Mouse (Mus musculus): ENCODE data around the gene Gm12355. TPM values are rescaled to one million over a fixed set of nuclear protein-coding genes. Genes with fewer than 3 reads are reported as not detected.

Gene Gm12355
- total RNA-seq, 2 experiments from 2014 or later: 3.1 to 6.4 TPM

DNA sequence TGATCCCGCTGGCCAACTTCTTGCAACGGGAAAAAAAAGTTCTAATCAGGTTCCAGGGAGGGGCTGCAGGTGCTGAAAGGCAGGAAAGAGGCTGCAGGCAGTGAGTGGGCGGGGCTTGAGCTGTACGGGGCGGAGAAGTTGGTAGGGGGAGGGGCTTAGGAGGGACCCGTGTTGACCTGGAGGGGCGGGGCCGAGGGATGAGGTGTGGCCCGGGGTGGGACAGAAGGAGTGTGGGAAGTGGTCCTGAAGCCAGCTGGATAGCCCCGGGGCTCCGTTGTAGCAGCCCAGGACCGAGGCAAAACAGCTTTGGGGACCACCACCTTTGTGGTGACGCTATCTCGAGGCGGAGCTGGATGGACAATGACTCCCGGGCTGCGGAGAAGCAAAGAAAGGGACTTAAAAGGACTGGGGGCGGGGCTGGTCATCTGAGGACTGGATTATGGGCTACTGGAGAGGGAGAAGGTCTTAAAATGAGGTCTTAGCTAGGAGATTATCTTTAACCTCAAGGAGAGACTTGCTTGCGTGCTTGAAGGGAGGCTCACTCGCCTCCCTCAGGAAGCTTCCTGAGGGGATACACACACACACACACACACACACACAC, 23.3 kb downstream of the Gm12355 start:
- peak; percentile 3 for DNase-seq

DNA sequence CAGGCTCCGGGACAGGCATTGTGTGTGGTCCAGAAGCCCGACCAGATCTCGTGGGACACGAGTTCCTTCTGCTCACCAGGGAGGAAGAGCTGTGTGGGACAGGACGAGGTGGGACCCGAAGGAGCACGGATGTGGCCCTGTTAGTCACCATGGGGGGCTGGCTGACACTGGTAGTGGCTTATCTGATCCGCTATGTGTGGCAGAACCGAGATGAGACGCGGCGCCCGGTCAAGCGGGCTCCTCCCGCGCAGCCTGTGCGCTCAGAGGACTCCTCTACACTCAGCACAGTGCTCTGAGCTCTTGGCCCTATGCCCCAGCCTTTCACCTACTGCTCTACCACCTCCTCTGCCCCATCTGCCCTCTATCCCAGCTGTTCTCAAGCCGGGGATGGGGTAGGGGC, 26.2 kb downstream of the Gm12355 start:
- peak; percentile 3 for DNase-seq

DNA sequence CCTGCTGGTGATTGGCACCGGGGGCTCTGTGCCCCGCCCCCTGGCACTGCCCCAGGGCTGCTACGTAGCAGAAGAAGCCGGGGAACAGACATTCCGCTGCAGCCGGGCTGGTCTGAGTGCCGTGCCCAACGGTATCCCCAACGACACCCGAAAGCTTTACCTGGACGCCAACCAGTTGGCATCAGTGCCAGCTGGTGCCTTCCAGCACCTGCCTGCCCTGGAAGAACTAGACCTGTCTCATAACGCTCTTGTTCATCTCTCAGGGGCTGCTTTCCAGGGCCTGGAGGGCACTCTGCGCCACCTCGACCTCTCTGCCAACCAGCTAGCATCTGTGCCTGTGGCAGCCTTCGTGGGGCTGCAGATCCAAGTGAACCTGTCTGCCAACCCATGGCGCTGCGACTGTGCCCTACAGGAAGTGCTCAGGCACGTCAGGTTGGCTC, 26.6 kb downstream of the Gm12355 start:
- DNase-seq: peak; percentile 4

DNA sequence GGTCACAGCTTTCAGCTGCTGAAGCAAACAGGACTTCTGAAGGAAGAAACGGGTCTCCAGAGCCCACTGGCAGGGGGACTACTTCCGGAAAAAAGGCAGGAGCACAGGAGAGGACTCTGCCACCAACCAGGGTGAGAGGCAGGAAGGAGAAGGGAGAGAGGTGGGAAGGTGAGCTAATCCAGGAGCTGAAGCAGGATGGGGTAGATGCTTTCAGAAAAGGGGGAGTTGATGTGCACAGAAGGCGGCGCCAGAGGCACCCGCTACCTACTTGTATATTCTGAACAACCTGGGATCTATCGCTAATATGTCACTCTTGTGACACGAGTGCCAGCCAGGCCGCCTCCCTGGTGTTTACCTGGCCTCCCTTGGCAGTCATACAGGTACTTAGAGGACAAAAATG, 27.5 kb downstream of the Gm12355 start, which contains the start of gene Lrrc3c:
Lrrc3c (plus strand) TSS at position 301 of the 400 bp plus-strand sequence.
- DNase-seq: no peak

DNA sequence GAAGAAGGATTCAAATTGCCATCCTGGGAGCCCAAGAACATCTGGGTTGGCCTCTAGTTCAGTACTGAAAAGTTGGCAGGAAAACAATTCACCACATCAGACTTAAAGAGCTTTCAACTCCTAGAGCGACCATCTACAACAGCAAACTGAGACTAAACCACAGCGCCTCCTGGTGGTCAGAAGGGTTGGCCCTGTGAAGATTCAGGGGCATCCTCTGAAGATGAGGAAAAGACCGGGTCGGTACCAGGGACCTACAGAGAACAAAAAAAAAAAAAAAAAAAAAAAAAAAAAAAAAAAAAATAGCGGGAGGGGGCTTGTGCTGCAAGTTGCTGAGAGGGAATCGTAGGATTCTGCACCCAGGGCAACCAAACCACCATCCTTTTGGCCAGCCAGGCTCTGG, 28.1 kb downstream of the Gm12355 start:
- peak; percentile 14 for DNase-seq

DNA sequence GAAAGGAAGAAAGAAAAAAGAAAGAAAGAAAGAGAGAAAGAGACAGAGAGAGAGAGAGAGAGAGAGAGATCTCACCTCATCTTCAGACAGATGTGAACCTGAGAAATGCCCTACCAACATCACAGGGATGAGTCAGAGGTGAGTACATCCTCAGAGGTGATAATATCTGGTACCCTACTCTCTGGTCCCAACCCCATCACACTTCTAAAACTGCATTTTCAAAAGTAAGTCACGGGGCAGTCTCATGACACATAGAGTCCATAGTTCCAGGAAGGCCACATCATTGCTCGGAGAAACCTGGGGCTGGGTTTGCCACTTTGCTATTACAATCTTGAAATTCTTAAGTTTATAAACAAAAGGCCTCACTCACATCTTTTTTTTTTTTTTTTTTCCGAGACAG, 29.5 kb downstream of the Gm12355 start:
- DNase-seq: no peak

DNA sequence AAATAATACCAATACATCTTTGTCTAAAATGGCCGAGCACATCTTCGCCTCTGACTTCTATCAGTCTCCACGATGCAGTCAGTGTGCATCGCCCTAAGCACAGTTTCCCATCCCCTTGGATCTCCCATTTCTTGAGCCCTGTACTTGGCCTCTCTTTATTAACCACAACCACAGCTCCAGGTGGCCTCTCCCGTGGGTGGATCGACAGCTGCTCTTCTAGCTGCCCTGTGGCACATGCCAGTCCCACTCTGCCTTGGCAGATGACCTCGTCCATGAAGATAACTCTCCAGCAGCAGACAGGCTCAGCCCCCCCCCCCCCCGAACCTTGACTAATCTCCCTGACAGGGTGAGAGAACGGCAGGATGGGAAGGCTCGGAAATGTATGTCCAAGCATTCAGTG, 30.0 kb downstream of the Gm12355 start:
- DNase-seq: no peak

DNA sequence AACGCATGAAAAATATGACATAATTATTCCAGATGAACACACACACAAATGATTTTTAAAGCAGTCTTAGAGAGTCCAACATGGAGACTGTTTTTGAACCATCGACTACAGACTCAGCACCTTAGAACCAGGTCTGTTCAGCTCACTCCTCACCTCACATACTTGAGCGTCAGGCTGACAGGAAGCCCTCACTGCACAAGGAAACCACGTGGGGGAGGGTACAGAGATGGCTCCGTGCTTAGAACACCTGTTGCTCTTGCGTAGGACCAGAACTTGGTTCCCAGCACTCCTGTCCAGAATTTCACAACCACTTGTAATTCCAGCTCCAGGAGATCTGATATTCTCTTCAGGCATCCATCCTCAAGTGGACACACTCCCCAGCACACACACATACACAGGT, 30.4 kb downstream of the Gm12355 start:
- DNase-seq: no peak

DNA sequence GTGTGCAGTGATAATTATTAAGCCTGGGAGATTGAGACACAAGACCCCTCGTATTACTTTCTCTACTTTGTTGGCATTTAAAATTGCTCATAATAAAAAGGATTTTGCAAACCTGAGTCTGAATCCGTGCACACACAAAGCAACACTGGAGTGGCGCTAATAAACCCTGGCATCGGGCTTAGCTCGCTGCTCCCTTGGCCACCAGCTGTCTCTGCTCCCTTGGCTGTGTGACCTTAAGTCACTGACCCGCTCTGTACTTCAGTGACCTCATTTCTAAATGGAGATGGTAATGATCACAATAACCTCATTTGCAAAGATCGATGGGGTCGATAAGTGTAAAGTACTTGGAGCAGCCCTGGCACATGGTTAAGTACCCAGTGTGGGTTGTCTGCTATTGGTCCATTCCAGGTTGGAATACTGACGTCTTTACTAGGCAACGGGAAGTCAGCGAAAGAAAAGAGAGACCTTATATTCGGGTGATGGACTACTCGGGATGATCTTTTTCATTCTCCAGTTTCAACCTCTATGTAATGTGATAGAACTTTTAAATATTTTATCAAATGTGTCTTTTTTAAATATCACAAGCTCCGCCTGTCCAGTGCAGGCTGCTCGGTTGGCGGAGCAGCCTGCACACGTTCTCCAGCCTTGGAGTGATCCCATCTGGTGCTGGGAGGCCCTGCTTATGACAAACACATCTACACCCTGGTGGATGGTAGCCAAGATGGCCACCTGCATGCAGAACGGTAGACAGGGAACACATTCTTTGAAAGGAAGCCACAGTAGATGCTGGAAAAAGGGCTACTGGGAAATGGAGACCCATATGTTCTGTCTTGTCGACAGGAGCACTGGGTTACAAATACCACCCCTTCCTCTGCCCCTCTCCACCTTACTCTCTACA, 34.7 kb downstream of the Gm12355 start:
- DNase-seq: no peak

DNA sequence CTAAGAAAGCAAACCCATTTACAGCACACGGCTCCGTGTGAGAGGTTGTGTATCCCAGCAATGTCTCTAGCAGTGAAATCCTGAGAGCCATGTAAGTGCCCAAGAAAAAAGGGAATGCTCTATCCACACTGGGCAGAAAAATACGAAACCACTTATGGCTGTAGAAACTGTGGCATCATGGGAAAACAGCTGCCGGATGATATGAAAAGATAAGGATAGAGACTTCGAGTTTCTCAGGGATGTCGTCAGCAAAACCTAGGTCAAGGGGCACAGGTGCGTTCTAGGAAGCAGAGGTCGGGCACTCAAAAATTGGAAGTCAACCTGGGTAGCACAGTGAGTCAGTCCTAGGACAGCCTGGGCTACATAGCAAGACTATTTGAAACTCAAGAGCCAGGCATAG, 36.2 kb downstream of the Gm12355 start:
- DNase-seq: no peak

DNA sequence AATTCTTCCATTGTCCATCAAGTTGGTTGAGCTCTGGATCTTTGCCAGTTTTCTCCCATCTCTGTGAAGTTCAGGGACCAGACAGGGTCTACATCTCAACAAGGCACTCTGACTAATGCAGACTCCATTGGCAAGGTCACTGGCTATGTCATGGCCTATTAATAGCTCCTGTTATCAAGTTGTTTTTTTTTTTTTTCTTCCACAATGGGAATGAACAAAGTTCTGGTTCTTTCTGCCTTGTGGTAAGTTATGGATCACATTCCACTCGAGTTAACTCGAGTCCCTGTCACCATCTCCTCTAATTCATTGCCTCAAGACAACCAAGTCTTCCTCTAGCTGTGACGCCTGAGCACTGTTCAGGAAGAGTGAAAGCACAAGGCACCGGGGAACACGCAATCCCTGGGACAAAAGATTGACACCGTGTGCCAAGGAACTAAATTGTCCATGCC, 36.6 kb downstream of the Gm12355 start:
- DNase-seq: no peak

DNA sequence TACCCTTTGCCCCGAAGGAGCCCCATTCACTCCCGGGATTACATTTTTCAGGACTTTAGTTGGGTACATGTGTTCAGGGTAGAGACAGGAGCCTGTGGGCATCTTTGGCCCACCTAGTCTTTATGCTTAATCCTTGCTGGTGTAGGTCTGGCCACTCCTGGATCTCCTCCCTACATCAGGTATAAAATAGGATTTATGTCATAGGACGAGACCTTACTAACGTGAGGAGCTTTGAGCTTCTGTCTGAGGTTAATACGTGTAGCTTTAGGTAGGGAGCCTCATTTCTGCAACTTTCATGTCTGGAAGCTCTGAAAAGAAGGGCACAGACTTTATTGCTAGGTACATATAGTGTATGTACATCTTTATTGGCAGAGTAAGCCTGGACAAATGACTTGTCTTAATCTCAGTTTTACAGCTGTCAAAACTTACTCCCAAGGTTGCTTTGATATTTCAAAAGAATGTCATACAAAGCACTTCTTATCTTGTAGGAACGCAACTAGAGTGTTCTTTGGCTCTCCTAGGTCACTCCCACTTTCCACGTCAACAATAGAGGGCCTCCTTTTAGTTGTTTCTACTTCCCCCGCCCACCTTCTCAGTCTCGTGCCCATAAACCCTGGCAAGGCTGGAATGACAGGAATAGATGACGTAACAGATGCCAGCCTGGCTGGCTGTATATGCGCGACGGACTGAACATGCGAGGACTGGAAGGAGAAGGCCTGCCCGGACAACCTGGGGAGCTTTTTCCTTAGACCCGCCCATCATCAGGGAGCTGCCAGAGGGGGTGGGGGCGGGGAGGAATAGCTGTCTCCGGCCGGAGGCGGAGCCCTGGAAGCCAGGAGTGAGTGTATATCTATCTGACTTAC, 37.5 kb downstream of the Gm12355 start:
- peak; percentile 71 for DNase-seq

DNA sequence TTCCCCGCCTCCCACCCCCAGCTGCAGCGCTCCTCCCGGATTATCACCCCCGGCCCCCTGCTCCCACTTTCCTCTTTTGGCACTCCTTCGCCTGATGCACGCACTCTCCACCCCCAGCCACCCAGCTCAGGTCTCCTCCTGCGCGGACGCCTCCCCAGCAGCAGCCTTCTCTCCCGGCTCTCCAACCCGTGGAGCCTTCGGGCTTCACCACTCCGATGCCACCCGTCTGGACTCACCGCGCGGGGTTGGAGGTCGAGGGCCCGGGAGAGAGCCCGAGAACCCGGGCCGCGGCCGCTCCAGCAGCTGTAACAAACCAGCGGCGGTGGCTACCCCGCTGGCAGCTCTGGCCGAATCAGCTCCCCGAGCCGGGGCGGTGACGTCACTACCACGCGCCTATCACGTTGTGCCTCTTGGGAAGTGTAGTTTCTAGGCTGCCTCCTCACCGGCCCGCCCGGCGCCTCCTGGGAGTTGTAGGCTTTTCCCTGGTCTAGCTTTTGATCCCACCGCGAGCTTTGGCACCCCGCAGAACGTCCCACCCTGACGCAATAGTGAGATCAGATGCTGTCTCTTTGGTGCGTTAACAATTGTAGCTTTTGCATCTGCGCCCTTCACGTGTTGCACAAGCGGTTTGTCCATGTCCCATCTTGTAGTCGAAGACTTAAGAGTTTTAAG, 38.4 kb downstream of the Gm12355 start, which contains the start of gene Ormdl3:
Ormdl3 (minus strand) TSS at position 477 of the 672 bp plus-strand sequence.
- peak; percentile 97 for DNase-seq

DNA sequence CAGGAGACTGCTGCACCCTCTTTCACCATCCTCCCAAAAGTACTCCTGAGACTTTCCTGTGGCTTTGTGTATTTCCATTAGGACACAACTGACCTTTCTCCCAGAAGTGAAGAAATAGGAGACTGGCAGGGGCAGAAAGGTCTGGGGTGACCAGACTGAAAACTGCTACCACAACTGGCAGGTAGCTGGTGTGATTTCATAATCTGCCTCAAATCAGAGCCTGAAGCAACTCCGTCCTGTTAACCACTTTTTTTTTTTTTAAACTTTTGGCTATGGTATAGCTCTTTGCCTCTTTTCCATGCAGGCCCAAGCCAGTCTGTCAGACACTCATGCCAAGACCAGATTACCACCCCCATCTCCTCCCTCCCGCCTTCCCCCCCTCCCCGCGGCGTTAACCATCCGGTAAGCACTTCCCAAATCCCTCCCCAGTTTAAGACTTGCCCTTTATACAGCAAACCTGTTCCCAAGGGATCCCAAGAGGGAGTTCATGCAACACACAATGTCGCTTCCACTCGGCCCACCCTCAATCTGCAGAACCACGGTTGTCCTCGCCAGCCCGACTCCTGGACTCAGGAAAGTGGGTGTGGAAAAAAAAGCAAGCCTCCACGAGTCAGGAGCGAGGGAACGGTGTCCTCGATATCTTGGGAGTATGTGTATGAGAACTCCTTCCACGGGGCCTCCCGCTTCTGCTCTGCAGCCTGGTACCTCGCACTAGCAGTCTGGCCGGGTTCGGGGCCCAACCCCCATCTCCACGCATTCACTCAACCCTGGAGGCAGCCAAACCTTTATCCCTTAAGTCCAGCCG, 39.2 kb downstream of the Gm12355 start:
- no peak for DNase-seq

DNA sequence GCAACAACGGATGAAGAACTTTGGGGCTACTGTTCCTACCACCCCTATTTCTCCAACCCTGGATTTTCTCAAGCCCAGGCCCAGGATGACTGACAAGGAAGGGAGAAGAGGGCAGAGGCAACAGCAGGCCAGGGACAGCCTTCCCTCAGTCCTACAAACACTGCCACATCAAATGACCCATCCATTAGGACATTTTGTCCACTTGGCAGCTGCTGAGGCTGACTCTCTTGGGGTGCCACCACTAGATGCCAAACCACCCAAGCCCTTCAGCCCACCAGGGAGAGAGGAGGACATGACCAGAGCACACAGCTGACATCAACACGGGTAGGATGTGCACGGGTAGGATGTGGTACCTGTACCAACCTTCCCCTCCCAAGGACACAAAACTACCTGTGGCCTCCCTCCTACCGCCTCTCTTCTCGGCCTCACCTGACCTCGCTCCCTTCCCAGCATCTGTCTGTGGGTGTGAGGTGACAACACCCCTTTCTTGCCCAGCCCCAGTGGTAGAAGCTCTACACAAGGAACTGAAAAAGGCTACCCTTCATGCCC, 40.8 kb downstream of the Gm12355 start:
- DNase-seq: no peak

DNA sequence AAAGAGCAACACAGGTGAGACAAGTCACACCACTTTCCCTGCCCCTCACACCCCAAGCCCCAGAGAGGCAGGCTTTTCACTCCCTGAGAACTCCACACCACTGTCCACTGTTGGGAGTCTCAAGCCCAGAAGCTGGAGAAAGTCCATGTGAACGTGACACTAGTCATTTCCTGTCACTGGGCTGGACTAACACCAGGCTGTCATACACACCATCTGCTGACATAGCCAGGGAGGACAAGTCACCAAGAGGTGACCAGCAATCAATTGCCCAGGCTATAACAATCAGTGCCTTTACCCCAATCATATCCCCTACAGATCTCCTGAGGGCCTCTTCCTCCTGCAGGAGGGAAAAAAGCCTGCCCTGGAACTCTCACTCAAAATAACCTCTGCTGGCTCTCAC, 41.3 kb downstream of the Gm12355 start:
- no peak for DNase-seq

DNA sequence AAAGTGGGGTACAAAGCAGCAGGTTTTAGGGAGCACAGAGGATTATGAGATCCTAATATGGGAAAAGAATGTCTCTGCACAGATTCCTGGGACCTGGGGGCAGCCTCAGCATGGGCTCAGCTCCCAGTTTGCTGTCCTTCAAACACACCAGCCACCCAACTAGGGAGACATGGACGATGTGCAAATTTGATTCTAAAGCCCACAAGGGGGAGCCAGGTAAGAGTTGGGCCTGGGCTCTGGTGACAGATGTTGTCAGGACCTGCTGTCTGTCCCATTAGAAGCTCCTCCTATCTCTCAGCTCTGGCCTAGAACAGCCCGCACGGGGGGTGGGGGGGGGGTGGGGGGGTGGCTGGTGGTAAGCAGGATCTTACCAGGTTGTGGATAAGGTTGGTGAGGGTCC, 41.9 kb downstream of the Gm12355 start:
- DNase-seq: no peak

DNA sequence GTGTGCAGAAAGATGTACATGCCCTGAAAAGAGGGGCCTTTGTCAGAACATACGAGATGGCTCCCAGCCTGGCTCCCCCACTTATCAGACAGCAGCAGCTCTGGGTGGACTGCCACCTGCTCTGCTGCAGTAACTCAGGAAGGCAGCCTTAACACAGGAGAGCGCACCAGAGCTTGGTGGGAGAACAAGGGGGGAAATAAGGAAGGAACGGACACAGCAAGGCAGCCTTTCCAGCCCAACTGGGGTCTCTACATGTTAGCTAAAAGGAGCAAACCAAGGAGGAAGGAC, 42.3 kb downstream of the Gm12355 start:
- DNase-seq: no peak

DNA sequence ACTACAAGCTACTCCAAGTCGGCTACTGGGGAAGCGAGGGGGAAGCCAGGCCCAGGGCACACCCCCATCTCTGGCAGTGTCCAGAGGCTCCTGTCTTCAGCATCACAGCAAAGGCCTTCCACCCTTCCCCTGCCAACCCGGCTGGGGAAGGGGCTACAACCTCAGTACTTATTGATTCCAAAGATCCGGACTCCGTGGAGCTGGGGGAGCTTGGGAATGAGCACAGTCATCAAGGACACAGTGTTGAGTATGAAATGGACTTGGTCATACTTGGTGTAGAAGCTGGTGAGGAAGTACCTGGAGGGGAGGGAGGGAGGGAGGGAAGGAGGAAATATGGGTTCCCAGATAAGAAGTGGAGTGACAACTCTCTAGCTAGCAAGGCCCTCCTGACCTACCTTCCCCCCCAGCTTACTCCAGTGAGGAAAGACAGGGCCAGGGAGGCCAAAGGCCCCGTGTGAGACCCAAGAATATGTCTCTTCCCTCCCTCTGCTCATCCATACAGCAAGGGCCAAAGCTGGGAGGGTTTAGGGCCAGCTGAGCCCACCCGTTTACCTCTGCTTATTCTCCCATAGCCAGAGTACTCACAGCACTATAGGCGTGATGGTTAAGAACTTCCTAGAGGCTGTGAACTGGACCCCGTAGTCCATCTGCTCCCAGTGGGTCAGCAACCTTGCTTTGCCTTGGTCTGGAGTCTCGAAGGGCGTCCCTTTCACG, 42.8 kb downstream of the Gm12355 start:
- no peak for DNase-seq

DNA sequence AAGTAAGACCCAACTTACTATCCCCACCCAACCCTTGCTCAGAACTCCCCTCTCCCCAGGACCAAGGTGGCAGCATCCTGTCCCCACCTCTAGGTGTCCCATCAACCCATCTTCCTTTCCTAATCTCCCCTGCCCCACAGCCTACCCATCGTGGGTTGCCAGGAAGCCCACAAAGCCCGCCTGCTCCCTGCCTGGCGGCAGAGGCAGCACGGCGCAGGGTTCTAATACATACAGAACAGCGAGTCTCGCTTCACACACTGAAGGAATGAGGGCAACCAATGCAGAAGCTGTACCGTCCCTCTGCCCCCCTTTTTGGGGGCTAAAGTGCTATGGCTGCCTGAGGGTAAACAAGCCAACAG, 43.5 kb downstream of the Gm12355 start:
- no peak for DNase-seq

Data from gastrocnemius, postnatal 25 days (tissue).